Mouse (Mus musculus): ENCODE results near the gene Ankrd28. TPM values are rescaled to one million over a fixed set of nuclear protein-coding genes. Genes with fewer than 3 reads are reported as not detected.
"Not testable (repeated sequence)": the region's sequence is repeated elsewhere in the genome, so short reads cannot be mapped to it uniquely, and the experiment has no call there.

The Ankrd28 gene
- polyA plus RNA-seq, 1 experiment from 2014 or later = 10.2 TPM

DNA sequence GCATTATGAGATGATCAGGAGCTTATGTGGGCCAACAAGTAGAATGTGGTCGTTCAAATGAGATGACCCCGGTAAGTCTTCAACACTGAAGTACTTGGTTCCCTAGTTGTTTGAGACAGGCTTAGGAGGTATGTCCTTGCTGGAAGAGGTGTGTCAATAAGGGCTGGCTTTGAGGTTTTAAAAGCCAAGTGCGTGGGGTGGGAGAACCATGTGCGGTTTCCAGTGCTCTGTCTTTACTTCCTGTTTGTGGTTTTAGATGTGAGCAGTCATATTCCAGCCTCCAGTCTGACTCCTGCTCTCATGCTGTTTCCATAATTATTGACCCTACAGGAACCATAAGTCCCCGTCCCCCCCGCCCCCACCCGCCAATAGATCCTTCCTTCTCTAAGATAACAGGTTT is 68.7 kb downstream of the Ankrd28 start:
- Histone ChIP-seq H3K9ac (ENCODE audit: low read length) (no peak overlapping the region), H3K27ac (replicated peaks; ENCODE audit: low read depth, low read length) (no peak overlapping the region), H3K4me1 (ENCODE audit: control insufficient read depth, insufficient read depth, low read length) (no peaks in the 10 kb centered on the region), H3K9me3 (ENCODE audit: control insufficient read depth, low read length) (no peaks in the 10 kb centered on the region), H3K27me3 (ENCODE audit: control insufficient read depth, insufficient read depth, low read length) (no peaks in the 10 kb centered on the region), H3K36me3 (ENCODE audit: control insufficient read depth, insufficient read depth, low read length) (no peaks in the 10 kb centered on the region), H3K4me2 (ENCODE audit: low read depth, severe bottlenecking) (no peak overlapping the region), H3K4me3 (ENCODE audit: low read depth, low read length) (no peak overlapping the region)
- DNase-seq (ENCODE audit: low spot score) (no peak), ATAC-seq (ENCODE audit: insufficient number of reproducible peaks, low FRiP score, low TSS enrichment, low read depth) (no peak)
- WGBS = 96% methylated on average over 7 of the region's 7 CpGs

GRCm38 (mm10) chr14:31759195-31759594 is 71.3 kb downstream of the Ankrd28 start:
- H3K4me3 ChIP-seq (ENCODE audit: low read depth, low read length) = no peak overlapping the region
- no peaks in the 10 kb centered on the region for H3K4me1 ChIP-seq (ENCODE audit: control insufficient read depth, insufficient read depth, low read length)
- no peak overlapping the region for H3K9ac ChIP-seq (ENCODE audit: low read length)
- no peak overlapping the region for H3K4me2 ChIP-seq (ENCODE audit: low read depth, severe bottlenecking)
- 93% methylated on average over 2 of the region's 2 CpGs for WGBS
- no peak for ATAC-seq (ENCODE audit: insufficient number of reproducible peaks, low FRiP score, low TSS enrichment, low read depth)
- H3K36me3 ChIP-seq (ENCODE audit: control insufficient read depth, insufficient read depth, low read length) = no peaks in the 10 kb centered on the region
- H3K27me3 ChIP-seq (ENCODE audit: control insufficient read depth, insufficient read depth, low read length) = no peaks in the 10 kb centered on the region
- no peak for DNase-seq (ENCODE audit: low spot score)
- no peak overlapping the region for H3K27ac ChIP-seq (replicated peaks; ENCODE audit: low read depth, low read length)
- H3K9me3 ChIP-seq (ENCODE audit: control insufficient read depth, low read length) = no peaks in the 10 kb centered on the region

- DNase-seq (ENCODE audit: low spot score); H3K9ac ChIP-seq (ENCODE audit: low read length); H3K4me2 ChIP-seq (ENCODE audit: low read depth, severe bottlenecking); ATAC-seq (ENCODE audit: insufficient number of reproducible peaks, low FRiP score, low TSS enrichment, low read depth); H3K9me3 ChIP-seq (ENCODE audit: control insufficient read depth, low read length); H3K27me3 ChIP-seq (ENCODE audit: control insufficient read depth, insufficient read depth, low read length); H3K4me3 ChIP-seq (ENCODE audit: low read depth, low read length); H3K27ac ChIP-seq (replicated peaks; ENCODE audit: low read depth, low read length); H3K36me3 ChIP-seq (ENCODE audit: control insufficient read depth, insufficient read depth, low read length); H3K4me1 ChIP-seq (ENCODE audit: control insufficient read depth, insufficient read depth, low read length): not testable (repeated sequence)
- 97% methylated on average over 3 of the region's 3 CpGs for WGBS
Measured at GRCm38 (mm10) chr14:31758410-31758809, 72.0 kb downstream of the Ankrd28 start.

GRCm38 (mm10) chr14:31748239-31748873 is 82.1 kb downstream of the Ankrd28 start:
- H3K27ac ChIP-seq (replicated peaks; ENCODE audit: low read depth, low read length) = no peak overlapping the region
- DNase-seq (ENCODE audit: low spot score) (no peak), ATAC-seq (ENCODE audit: insufficient number of reproducible peaks, low FRiP score, low TSS enrichment, low read depth) (no peak)
- H3K27me3 ChIP-seq (ENCODE audit: control insufficient read depth, insufficient read depth, low read length) = no peaks in the 10 kb centered on the region
- H3K4me1 ChIP-seq (ENCODE audit: control insufficient read depth, insufficient read depth, low read length) = no peaks in the 10 kb centered on the region
- peaks cover 3% of the 10 kb centered on the region; the same call in 1 of the 2 replicates for H3K36me3 ChIP-seq (ENCODE audit: control insufficient read depth, insufficient read depth, low read length)
- no peak overlapping the region for H3K4me2 ChIP-seq (ENCODE audit: low read depth, severe bottlenecking)
- H3K9ac ChIP-seq (ENCODE audit: low read length) = no peak overlapping the region
- WGBS = 90% methylated on average over 6 of the region's 6 CpGs
- H3K4me3 ChIP-seq (ENCODE audit: low read depth, low read length) = no peak overlapping the region
- H3K9me3 ChIP-seq (ENCODE audit: control insufficient read depth, low read length) = no peaks in the 10 kb centered on the region

- Histone ChIP-seq H3K36me3 (ENCODE audit: control insufficient read depth, insufficient read depth, low read length) (peaks cover 3% of the 10 kb centered on the region; the same call in 1 of the 2 replicates), H3K9ac (ENCODE audit: low read length) (no peak overlapping the region), H3K4me2 (ENCODE audit: low read depth, severe bottlenecking) (no peak overlapping the region), H3K27me3 (ENCODE audit: control insufficient read depth, insufficient read depth, low read length) (no peaks in the 10 kb centered on the region), H3K4me1 (ENCODE audit: control insufficient read depth, insufficient read depth, low read length) (no peaks in the 10 kb centered on the region), H3K27ac (replicated peaks; ENCODE audit: low read depth, low read length) (no peak overlapping the region), H3K4me3 (ENCODE audit: low read depth, low read length) (no peak overlapping the region), H3K9me3 (ENCODE audit: control insufficient read depth, low read length) (no peaks in the 10 kb centered on the region)
- ATAC-seq (ENCODE audit: insufficient number of reproducible peaks, low FRiP score, low TSS enrichment, low read depth) (no peak), DNase-seq (ENCODE audit: low spot score) (no peak)
- WGBS = 91% methylated on average over 3 of the region's 3 CpGs
Measured at GRCm38 (mm10) chr14:31742523-31742922, 87.9 kb downstream of the Ankrd28 start.

- no peak overlapping the region for H3K4me3 ChIP-seq (ENCODE audit: low read depth, low read length)
- DNase-seq (ENCODE audit: low spot score) (no peak), ATAC-seq (ENCODE audit: insufficient number of reproducible peaks, low FRiP score, low TSS enrichment, low read depth) (no peak)
- no peak overlapping the region for H3K27ac ChIP-seq (replicated peaks; ENCODE audit: low read depth, low read length)
- H3K9me3 ChIP-seq (ENCODE audit: control insufficient read depth, low read length) = no peaks in the 10 kb centered on the region
- no peaks in the 10 kb centered on the region for H3K4me1 ChIP-seq (ENCODE audit: control insufficient read depth, insufficient read depth, low read length)
- WGBS = 93% methylated on average over 2 of the region's 2 CpGs
- H3K9ac ChIP-seq (ENCODE audit: low read length) = no peak overlapping the region
- H3K36me3 ChIP-seq (ENCODE audit: control insufficient read depth, insufficient read depth, low read length) = peaks cover 3% of the 10 kb centered on the region; the same call in 1 of the 2 replicates
- no peaks in the 10 kb centered on the region for H3K27me3 ChIP-seq (ENCODE audit: control insufficient read depth, insufficient read depth, low read length)
- no peak overlapping the region for H3K4me2 ChIP-seq (ENCODE audit: low read depth, severe bottlenecking)
Measured at GRCm38 (mm10) chr14:31734811-31735210, 95.6 kb downstream of the Ankrd28 start.

DNA sequence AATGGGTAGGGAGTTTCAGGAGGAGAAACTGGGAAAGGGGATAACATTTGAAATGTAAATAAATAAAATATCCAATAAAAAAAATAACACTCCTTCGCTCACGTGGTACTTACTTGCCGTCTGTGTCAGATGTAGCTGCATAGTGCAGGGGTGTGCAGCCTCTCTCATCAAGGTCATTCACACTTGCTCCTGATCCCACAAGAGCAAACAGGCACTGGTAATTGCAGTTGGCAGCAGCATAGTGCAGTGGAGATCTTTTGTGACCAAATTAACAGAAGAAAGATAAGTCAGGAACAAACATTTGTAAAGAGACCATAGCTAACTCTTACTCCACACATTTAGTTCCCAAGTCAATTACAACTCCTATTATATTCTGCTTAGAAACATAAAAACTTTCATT is 102.9 kb downstream of the Ankrd28 start:
- ATAC-seq (ENCODE audit: insufficient number of reproducible peaks, low FRiP score, low TSS enrichment, low read depth) (no peak), DNase-seq (ENCODE audit: low spot score) (no peak)
- 97% methylated on average over 3 of the region's 3 CpGs for WGBS
- Histone ChIP-seq H3K27ac (replicated peaks; ENCODE audit: low read depth, low read length) (no peak overlapping the region), H3K27me3 (ENCODE audit: control insufficient read depth, insufficient read depth, low read length) (no peaks in the 10 kb centered on the region), H3K9ac (ENCODE audit: low read length) (no peak overlapping the region), H3K4me2 (ENCODE audit: low read depth, severe bottlenecking) (no peak overlapping the region), H3K4me3 (ENCODE audit: low read depth, low read length) (no peak overlapping the region), H3K9me3 (ENCODE audit: control insufficient read depth, low read length) (no peaks in the 10 kb centered on the region), H3K36me3 (ENCODE audit: control insufficient read depth, insufficient read depth, low read length) (no peaks in the 10 kb centered on the region; the same call in 1 of the 2 replicates), H3K4me1 (ENCODE audit: control insufficient read depth, insufficient read depth, low read length) (no peaks in the 10 kb centered on the region)

DNA sequence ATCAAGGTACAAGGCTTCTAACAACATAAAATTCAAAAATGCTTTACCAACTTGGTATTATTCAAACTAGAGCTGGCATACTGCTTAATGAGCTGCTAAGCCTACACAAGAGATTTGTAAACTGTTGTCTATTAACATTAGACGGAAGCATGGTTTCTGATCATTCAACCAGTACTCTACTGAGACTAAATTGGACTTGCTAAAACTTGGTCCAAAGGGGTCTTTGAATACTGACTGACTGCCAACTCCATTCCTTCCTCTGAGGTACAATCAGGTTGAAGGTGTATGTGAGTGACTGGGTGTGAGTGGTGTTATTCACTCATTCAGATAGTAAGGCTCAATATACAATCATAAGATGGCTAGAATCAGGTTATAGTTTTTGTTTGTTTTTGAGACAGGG is 107.7 kb downstream of the Ankrd28 start:
- Histone ChIP-seq H3K4me3 (ENCODE audit: low read depth, low read length) (no peak overlapping the region), H3K9ac (ENCODE audit: low read length) (no peak overlapping the region), H3K36me3 (ENCODE audit: control insufficient read depth, insufficient read depth, low read length) (0 out of 2 replicates have a peak, but pooled peaks cover 2% of the 10 kb centered on the region), H3K27me3 (ENCODE audit: control insufficient read depth, insufficient read depth, low read length) (no peaks in the 10 kb centered on the region), H3K4me1 (ENCODE audit: control insufficient read depth, insufficient read depth, low read length) (no peaks in the 10 kb centered on the region), H3K4me2 (ENCODE audit: low read depth, severe bottlenecking) (no peak overlapping the region), H3K9me3 (ENCODE audit: control insufficient read depth, low read length) (no peaks in the 10 kb centered on the region), H3K27ac (replicated peaks; ENCODE audit: low read depth, low read length) (no peak overlapping the region)
- no peak for ATAC-seq (ENCODE audit: insufficient number of reproducible peaks, low FRiP score, low TSS enrichment, low read depth)
- no peak for DNase-seq (ENCODE audit: low spot score)
- 100% methylated on average over 1 of the region's 1 CpGs for WGBS

- H3K4me2 ChIP-seq (ENCODE audit: low read depth, severe bottlenecking) = no peak overlapping the region
- no peak overlapping the region for H3K4me3 ChIP-seq (ENCODE audit: low read depth, low read length)
- H3K27me3 ChIP-seq (ENCODE audit: control insufficient read depth, insufficient read depth, low read length) = no peaks in the 10 kb centered on the region
- no peaks in the 10 kb centered on the region for H3K9me3 ChIP-seq (ENCODE audit: control insufficient read depth, low read length)
- H3K4me1 ChIP-seq (ENCODE audit: control insufficient read depth, insufficient read depth, low read length) = no peaks in the 10 kb centered on the region
- no peak for DNase-seq (ENCODE audit: low spot score)
- 97% methylated on average over 3 of the region's 3 CpGs for WGBS
- no peak overlapping the region for H3K27ac ChIP-seq (replicated peaks; ENCODE audit: low read depth, low read length)
- no peak for ATAC-seq (ENCODE audit: insufficient number of reproducible peaks, low FRiP score, low TSS enrichment, low read depth)
- H3K36me3 ChIP-seq (ENCODE audit: control insufficient read depth, insufficient read depth, low read length) = peaks cover 4% of the 10 kb centered on the region; the same call in 1 of the 2 replicates
- no peak overlapping the region for H3K9ac ChIP-seq (ENCODE audit: low read length)
Measured at GRCm38 (mm10) chr14:31721256-31721655, 109.2 kb downstream of the Ankrd28 start.
